Mouse (Mus musculus): Measurements from ENCODE around the gene H2al1e. TPM values are rescaled to one million over a fixed set of nuclear protein-coding genes. Genes with fewer than 3 reads are reported as not detected.

Gene H2al1e
- total RNA-seq, 2 experiments from 2014 or later = not detected

DNA sequence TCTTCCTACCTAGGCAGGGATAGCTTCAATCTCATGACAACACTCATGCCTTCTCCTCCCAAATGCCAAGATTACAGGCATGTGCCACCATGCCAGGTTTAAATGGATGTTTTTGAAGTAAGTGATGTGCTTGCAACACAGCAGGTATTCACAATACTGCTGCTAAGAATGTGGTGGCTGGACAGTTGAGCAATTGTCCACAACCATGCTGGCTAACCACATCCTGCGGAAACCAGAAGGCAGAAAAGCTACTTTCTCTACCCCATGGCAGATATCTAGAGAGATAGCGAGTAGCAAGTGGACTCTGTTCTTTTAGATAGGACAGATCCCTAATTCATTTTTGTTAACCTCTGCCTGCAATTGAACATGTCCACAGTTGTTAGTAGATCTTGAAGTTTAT, 49.5 kb downstream of the H2al1e start:
- intact Hi-C loops (cut with DNase I) = no loop called here
- no peak for DNase-seq

Other genes starting within 250 kb of the H2al1e start
- gene H2al1a, start 12.7 kb upstream of the H2al1e start, total RNA-seq (2021) = not detected
- gene H2al1b, start 9.5 kb upstream of the H2al1e start, total RNA-seq (2021) = not detected
- not detected for gene H2al1c, start 6.3 kb upstream of the H2al1e start, total RNA-seq (2021)
- not detected for gene H2al1d, start 3.1 kb upstream of the H2al1e start, total RNA-seq (2021)
- not detected for gene H2al1f, start 3.2 kb downstream of the H2al1e start, total RNA-seq (2021)
- gene H2al1g, start 6.3 kb downstream of the H2al1e start, total RNA-seq (2021) = not detected
- not detected for gene H2al1h, start 9.6 kb downstream of the H2al1e start, total RNA-seq (2021)
- not detected for gene H2al1i, start 12.7 kb downstream of the H2al1e start, total RNA-seq (2021)
- not detected for gene H2al1j, start 15.9 kb downstream of the H2al1e start, total RNA-seq (2021)